Mouse (Mus musculus) cerebellum, postnatal 36 days (tissue): ENCODE data around the gene Stx2.
A peak's percentile ranks its signal among the peaks of the same experiment; 100 is the strongest.

Experiments
- DNase-seq, 2 experiments: peaks; one replicate each; pipeline ENCODE4 v3.0.0; 2021 to 2022; ENCODE audit warnings: mixed read lengths in 2 of 2

The Stx2 gene

GRCm38 (mm10) chr5:129008412-129008826 is at the start of gene Stx2:
Stx2 (minus strand) TSS chr5:129008574.
- DNase-seq = peak; percentile 85 to 92

GRCm38 (mm10) chr5:129054675-129055284 is 46.4 kb upstream of the Stx2 start:
- no peak for DNase-seq

DNA sequence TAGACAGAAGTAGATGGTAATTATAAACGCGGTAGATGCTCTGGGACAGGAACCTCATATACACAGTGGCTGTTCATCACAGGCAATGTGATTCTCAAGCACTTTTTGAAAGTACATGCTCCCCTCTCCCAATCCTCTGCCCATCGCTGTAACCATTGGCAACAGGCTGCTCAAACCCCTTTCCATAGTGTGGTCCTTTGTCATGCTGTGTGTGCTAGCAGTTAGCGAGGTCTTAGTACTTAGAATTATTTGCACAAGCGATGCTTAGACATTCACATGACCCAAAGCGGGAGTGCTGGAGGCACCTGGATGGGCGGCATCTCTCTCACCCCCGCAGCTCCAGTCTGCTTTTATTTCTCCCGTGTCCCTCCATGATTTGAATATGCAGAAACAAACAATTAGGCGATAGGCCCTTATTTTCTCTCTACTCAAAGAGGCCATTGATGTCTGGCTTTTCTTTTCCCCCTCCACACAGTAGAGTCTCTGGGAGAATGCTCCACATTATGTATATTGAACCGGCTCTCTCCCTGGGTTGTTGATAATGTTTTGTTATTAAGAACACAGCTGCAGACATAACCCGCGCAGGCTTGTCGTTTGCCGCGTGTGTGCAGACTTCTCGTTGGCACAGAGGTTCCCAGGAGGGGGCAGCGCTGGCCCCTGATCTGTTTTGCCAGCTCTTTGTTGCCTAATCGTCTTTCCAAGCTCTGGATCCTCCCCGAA is 44.4 kb upstream of the Stx2 start:
- no peak for DNase-seq

DNA sequence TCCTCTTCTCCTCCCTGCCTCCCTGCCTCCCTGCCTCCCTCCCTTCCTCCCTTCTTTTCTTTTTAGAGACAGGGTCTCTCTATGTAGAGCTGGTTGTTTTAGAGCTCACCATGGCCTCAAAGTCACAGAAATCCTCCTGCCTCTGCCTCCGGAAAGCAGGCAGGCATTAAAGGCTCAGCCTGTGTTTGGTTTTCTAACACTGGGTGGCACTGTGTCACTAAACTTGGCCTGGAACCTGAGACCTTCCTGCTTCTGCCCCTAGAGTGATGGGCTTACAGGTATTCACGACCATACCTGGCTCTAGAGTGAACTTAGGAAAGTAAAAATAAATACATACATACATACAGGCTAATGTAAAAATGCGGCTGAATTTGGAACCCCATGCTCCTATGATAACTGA is 43.5 kb upstream of the Stx2 start:
- DNase-seq = no peak

DNA sequence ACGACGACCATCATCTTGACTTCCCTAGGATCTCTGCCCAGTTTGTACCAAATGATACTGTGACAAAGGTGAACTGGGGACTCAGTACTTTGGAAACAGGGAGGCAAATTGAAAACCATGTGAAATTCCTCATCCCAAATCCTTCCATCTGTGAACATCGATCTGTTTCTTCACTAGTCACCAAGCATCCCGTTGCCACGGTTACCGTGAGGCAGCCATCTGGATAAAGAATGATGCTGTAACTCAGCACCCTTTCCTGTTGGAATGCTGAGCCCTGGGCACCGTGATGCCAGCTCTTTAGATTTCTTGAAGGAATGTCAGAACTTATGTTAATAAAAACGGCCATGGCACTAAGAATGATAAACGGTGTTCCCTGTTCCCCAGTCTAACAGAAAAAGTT is 41.0 kb upstream of the Stx2 start:
- no peak for DNase-seq

DNA sequence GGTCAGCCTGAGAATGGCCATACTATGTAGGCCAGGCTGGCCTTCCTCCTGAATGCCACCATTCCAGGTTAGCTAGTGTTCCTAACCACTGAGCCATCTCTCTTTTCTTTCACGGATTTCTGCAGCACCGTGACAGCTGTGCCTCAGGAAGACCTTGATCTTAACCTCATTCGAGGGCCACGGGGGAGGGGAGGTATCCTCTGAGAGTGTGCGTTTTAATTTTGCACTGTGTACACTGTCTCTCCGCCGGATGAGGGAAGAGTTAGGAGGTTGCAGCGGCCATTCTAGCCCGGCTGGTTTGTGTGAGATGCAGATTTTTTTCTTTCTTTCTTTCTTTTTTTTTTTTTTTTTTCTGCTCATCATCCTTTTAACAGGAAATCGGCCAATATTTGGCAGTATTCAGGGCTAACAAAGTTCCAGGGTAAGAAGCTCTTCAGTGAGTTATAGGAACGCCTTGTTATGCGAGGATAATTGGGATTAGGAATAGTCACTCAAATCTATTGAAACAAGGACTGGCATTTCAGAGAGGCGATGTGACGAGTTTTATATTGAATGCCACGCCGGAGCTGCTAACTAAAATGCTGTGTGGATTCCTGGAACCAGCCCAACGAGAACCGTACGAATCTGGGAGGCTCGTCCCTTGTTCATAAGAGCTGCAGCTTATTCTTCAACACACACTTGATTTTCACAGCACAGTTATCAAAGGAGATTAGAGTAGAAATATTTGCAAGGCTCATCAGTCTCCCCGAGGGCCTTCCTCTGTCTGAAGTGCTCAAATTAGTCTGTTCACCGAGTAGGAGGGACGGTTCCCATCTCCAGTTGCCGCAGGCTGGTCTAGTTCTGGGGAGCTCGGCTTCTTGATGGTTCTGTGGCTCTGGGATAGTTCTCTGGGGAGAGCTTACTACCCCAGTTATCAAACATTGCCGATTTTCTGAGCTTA is 37.5 kb upstream of the Stx2 start:
- DNase-seq = no peak

GRCm38 (mm10) chr5:129037739-129038138 is 29.4 kb upstream of the Stx2 start:
- DNase-seq = no peak

DNA sequence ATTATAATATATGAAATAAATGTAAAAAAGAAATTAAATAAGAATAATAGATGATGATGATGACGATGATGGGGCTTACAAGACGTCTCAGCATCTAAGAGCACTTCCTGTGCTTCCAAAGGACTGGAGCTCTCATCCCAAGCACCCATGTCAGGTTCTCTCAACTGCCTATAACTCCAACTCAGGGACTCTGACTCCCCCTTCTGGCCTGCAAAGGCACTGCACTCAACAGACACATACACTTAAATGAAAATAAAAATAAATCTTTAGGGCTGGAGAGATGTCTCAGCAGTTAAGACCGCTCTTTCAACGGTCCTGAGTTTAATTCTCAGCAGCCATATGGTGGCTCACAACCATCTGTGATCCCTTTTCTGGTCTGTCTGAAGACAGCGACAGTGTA is 28.3 kb upstream of the Stx2 start:
- no peak for DNase-seq

- no peak for DNase-seq
Observed at GRCm38 (mm10) chr5:129029131-129029723, 20.9 kb upstream of the Stx2 start.

- DNase-seq = no peak
Observed at GRCm38 (mm10) chr5:129026637-129027036, 18.3 kb upstream of the Stx2 start.

DNA sequence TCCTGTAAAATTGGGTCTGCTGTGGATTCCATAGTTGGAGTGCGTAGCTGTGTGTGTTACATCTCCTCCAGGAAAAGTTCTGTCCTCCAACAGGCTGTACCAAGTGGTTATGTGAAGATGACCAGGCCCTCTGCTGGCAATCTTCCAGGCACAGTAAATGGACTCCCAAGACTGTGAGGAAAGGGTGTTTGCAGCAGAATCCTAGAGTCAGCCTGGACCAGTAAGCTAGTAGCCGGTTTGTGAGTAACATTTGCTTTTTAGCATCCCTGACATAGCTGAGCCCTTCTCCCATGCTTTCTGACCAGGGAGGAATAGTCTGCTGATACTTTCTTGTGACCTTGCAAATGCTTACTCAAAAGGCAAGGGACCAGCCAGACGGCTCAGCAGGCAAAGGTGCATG is 17.8 kb upstream of the Stx2 start:
- no peak for DNase-seq

DNA sequence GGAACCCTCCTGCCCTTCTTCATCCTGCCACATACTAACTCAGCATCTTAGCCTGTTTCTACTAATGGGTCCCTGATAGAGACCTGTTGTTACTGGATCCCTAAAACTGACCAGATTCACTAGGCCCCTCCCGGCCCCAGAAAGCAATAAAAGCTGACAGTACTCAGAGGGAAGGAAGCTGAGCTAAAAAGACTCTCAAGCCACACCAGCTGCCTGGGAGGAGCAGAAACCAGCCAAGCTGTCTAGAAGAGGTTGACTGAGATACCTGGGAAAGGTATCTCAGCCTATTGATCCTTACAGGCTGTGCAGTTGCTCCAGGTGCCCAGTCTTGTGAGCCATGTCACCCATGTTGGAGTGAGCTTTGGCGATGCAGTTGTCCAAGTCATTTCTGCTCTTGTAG is 17.4 kb upstream of the Stx2 start:
- DNase-seq = no peak

- DNase-seq = no peak
Observed at GRCm38 (mm10) chr5:129025048-129025447, 16.7 kb upstream of the Stx2 start.

DNA sequence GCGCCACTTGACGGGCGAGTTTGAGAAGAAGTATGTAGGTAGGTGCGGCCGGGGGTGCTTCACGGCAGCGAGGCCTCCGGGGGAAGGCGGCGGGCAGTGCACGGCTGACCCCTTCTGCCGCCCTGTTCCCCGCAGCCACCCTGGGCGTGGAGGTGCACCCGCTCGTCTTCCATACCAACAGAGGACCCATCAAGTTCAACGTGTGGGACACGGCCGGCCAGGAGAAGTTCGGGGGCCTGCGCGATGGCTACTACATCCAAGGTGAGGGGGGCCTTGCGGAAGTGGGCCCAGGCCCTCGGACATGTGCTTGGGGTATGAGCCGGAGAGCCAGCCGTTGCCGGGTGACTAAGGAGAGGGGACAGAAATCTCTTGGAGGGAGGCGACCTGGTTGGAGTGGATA is 12.4 kb upstream of the Stx2 start:
- DNase-seq = peak in 1 of 2 experiments; percentile 19

DNA sequence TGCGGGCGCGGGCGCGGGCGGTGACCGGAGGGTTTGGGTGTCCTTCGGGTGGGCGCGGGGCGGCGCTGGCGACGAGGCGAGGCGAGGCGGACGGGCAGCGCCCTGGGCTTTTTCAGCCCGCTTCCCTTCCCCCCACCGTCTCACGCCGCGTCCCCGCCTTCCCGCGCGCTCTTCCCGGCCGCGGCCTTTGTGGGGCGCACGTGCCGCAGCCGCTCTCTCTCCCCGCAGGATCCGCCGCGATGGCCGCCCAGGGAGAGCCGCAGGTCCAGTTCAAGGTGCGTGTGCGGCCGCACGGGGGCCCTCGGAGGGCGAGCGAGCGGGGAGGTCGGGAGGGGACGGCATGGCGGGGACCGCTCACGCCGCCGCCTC is 11.9 kb upstream of the Stx2 start:
- no peak for DNase-seq

DNA sequence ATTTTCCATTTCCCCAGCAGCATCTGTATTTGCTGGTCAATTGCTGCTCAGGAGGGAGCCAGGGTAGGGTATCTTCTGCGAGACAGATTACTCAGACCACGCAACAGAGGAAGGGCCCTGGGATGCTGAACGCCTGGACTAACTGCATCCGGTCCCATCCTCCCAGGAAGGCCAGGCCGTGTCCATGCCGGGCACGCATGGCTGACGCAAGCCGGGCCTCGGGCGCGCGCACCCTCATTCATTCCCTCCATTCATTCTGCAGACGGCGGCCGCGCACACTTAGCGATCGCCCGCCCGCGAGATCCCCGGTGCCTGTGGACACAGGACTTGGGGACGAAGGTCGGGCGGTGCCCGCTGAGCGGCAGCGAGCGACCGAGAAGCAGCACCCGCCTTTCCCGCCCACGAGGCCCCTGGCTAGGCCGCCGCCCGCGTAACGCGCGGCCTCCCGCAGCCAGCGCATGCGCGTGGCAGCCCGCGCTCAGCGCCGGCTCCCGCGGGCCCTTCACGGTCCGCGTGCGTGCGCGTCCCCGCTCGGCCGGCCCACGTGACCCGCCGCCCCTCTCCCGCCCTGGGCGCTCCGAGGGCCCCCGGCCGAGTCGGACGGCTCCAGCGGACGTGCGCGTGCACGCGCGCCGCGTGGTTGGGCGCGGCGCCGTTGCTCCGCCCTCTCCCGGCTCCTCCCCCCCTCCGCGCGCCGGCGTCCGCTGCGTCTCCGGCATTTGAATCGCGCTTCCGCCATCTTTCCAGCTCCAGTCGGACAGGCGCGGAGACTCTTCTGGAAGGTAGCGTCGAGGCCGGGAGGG is 11.3 kb upstream of the Stx2 start, which contains the start of gene Ran:
Ran (plus strand) TSS at position 573 of the 803 bp plus-strand sequence.
- peak; percentile 92 to 96 for DNase-seq

GRCm38 (mm10) chr5:129018782-129019489 is 10.6 kb upstream of the Stx2 start:
- DNase-seq = no peak

- no peak for DNase-seq
Observed at GRCm38 (mm10) chr5:129016370-129016769, 8.0 kb upstream of the Stx2 start.

DNA sequence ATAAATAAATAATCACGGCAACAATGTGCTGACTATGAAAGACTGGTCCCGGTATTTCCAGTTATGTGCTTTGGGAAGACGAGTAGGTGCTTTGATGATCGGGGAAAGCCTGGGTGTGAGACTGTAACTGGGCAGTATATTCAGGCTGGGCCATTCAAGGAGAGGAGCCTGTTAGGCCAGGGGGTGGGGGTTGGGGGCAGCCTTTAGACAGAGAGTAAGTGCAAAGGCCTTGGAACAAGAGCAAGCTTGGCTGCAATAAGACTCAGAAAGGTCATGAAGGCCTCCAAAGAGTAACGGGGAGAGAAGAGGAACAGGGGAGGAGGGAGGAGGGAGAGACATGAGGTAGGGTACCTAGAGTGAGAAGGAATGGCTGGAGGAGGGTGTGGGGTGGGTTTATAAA is 7.2 kb upstream of the Stx2 start:
- DNase-seq = no peak

GRCm38 (mm10) chr5:129015020-129015419 is 6.6 kb upstream of the Stx2 start:
- no peak for DNase-seq

- no peak for DNase-seq
Observed at GRCm38 (mm10) chr5:129010937-129011336, 2.6 kb upstream of the Stx2 start.

- no peak for DNase-seq
Observed at GRCm38 (mm10) chr5:129009577-129009976, 1.2 kb upstream of the Stx2 start.
